Mouse (Mus musculus) stomach, postnatal 0 days (tissue): Measurements from ENCODE around the gene Egln1. TPM values are rescaled to one million over a fixed set of nuclear protein-coding genes. Genes with fewer than 3 reads are reported as not detected.

Source experiments
- ATAC-seq: fragments of 200-750 bp; cut with Nextera tagmentation; 2 replicates; pipeline ENCODE4 v1.8.0; 2017; ENCODE audit not compliant: low FRiP score, low TSS enrichment
- DNase-seq: peaks from one replicate; pipeline ENCODE4 v3.0.0-alpha.2; 2016; ENCODE audit warnings: low spot score
- H3K27ac ChIP-seq: fragments of 300-500 bp; sonication (generic); replicated peaks from 2 replicates; pipeline ENCODE4 v1.5.1; 2014; ENCODE audit warnings: mild to moderate bottlenecking, control low read depth
- H3K27me3 ChIP-seq: fragments of 300-500 bp; sonication (generic); 2 replicates; pipeline ENCODE4 v1.6.1; 2014; ENCODE audit warnings: low read length; ENCODE audit not compliant: control insufficient read depth, insufficient read depth
- H3K36me3 ChIP-seq: fragments of 300-500 bp; sonication (generic); 2 replicates; pipeline ENCODE4 v1.6.1; 2014; ENCODE audit warnings: low read length, mixed read lengths; ENCODE audit not compliant: control insufficient read depth, insufficient read depth
- H3K4me1 ChIP-seq: fragments of 300-500 bp; sonication (generic); replicated peaks from 2 replicates; pipeline ENCODE4 v1.6.1; 2014; ENCODE audit warnings: antibody characterized with exemption; ENCODE audit not compliant: control insufficient read depth, insufficient read depth
- H3K4me2 ChIP-seq: fragments of 300-500 bp; sonication (generic); replicated peaks from 2 replicates; pipeline ENCODE4 v1.6.1; 2014; ENCODE audit warnings: low read depth, mild to moderate bottlenecking, control low read depth, moderate library complexity
- H3K4me3 ChIP-seq: fragments of 300-500 bp; sonication (generic); 2 replicates; pipeline ENCODE4 v1.5.1; 2014; ENCODE audit warnings: low read depth, low read length, control low read depth
- H3K9ac ChIP-seq: fragments of 300-500 bp; sonication (generic); 2 replicates; pipeline ENCODE4 v1.6.1; 2014; ENCODE audit warnings: mild to moderate bottlenecking, low read length, control low read depth, mixed read lengths
- H3K9me3 ChIP-seq: fragments of 300-500 bp; sonication (generic); 2 replicates; pipeline ENCODE4 v1.6.1; 2016; ENCODE audit warnings: low read length; ENCODE audit not compliant: control insufficient read depth
- CTCF ChIP-seq: IDR thresholded peaks from 2 replicates; pipeline ENCODE4 v1.5.1; 2016; ENCODE audit warnings: antibody characterized with exemption, low read depth, mild to moderate bottlenecking, moderate library complexity
- EP300 ChIP-seq: optimal IDR thresholded peaks from 2 replicates; pipeline ENCODE3; 2016; ENCODE audit warnings: antibody characterized with exemption
- polyA plus RNA-seq: library from polyadenylated mRNA; unstranded; fragments of >200 nt; fragmentation: Nextera tagmentation; extraction: Ambion mirVana; gene quantifications from 2 replicates; pipeline ENCODE4 v1.2.1, GENCODE M21; 2015

Gene Egln1
- polyA plus RNA-seq, 1 experiment from 2014 or later, result 7.1 TPM

GRCm38 (mm10) chr8:124859466-124859865 is 89.7 kb downstream of the Egln1 start:
- H3K27ac ChIP-seq, result no peak overlapping the region
- peaks cover 5% of the 10 kb centered on the region for H3K4me1 ChIP-seq

More at GRCm38 (mm10) chr8:124859466-124859865, 89.7 kb downstream of the Egln1 start:
- no peaks in the 10 kb centered on the region for H3K27me3 ChIP-seq
- no peaks in the 10 kb centered on the region for H3K9me3 ChIP-seq
- H3K9ac ChIP-seq, result no peak overlapping the region
- ATAC-seq, result no peak
- no peak overlapping the region for H3K4me2 ChIP-seq
- H3K4me3 ChIP-seq, result no peak overlapping the region
- TF ChIP-seq CTCF (peak; percentile 69), EP300 (no peak)
- peak; percentile 45 for DNase-seq
- peaks cover 9% of the 10 kb centered on the region for H3K36me3 ChIP-seq

Other genes with a start within 250 kb of the Egln1 start
- 18.7 and 19.7 TPM in 2 replicates for gene Ttc13, start 227.3 kb downstream of the Egln1 start, polyA plus RNA-seq
- 11.0 and 11.2 TPM in 2 replicates for gene Arv1, start 227.2 kb downstream of the Egln1 start, polyA plus RNA-seq
- 12.5 and 13.0 TPM in 2 replicates for gene Fam89a, start 197.5 kb downstream of the Egln1 start, polyA plus RNA-seq
- gene Trim67, start 156.2 kb downstream of the Egln1 start, polyA plus RNA-seq, result 0.23 and 0.33 TPM in 2 replicates
- 41.1 and 41.4 TPM in 2 replicates for gene Gnpat, start 86.3 kb downstream of the Egln1 start, polyA plus RNA-seq
- 20.2 and 21.3 TPM in 2 replicates for gene 2810004N23Rik, start 86.2 kb downstream of the Egln1 start, polyA plus RNA-seq
- gene Exoc8, start 51.6 kb downstream of the Egln1 start, polyA plus RNA-seq, result 4.9 and 5.9 TPM in 2 replicates
- gene Sprtn, start 51.4 kb downstream of the Egln1 start, polyA plus RNA-seq, result 4.9 and 5.0 TPM in 2 replicates
- gene Tsnax, start 63.7 kb upstream of the Egln1 start, polyA plus RNA-seq, result 62.5 and 66.2 TPM in 2 replicates
- 0.39 and 0.53 TPM in 2 replicates for gene Disc1, start 104.9 kb upstream of the Egln1 start, polyA plus RNA-seq